Mouse (Mus musculus): ENCODE measurements around the gene Tas2r120. TPM values are rescaled to one million over a fixed set of nuclear protein-coding genes. Genes with fewer than 3 reads are reported as not detected.
"Not testable (repeated sequence)": the region's sequence is repeated elsewhere in the genome, so short reads cannot be mapped to it uniquely, and the experiment has no call there.

Gene Tas2r120
- polyA plus RNA-seq (2012; rRNA removed): not detected in 2 replicates

GRCm38 (mm10) chr6:132656653-132657052, at the start of gene Tas2r120:
Gene Tas2r120 (plus strand): TSS chr6:132656953.
- H3K4me1 ChIP-seq (ENCODE audit: control insufficient read depth, insufficient read depth, low read length): no peaks in the 10 kb centered on the region
- no peak for DNase-seq
- H3K4me3 ChIP-seq (replicated peaks; ENCODE audit: extremely low read depth, low read depth, low read length): no peak within 1 kb of the TSS
- no peak for TF ChIP-seq POLR2A (IDR thresholded peaks at IDR 0.05; ENCODE audit: borderline replicate concordance, extremely low read depth, low read depth, low read length)
- no peak for TF ChIP-seq CTCF (IDR thresholded peaks at IDR 0.05; ENCODE audit: insufficient read depth, low read length)

- no peak for TF ChIP-seq POLR2A (IDR thresholded peaks at IDR 0.05; ENCODE audit: borderline replicate concordance, extremely low read depth, low read depth, low read length)
- TF ChIP-seq CTCF (IDR thresholded peaks at IDR 0.05; ENCODE audit: insufficient read depth, low read length): no peak
- Histone ChIP-seq H3K4me3 (replicated peaks; ENCODE audit: extremely low read depth, low read depth, low read length) (no peak overlapping the region), H3K4me1 (ENCODE audit: control insufficient read depth, insufficient read depth, low read length) (no peaks in the 10 kb centered on the region)
- DNase-seq: no peak
These were observed 7.4 kb upstream of the Tas2r120 start for GRCm38 (mm10) chr6:132649399-132649798.

- 79% methylated on average over 1 of the region's 1 CpGs for WGBS
- no peak for DNase-seq
- TF ChIP-seq POLR2A (IDR thresholded peaks at IDR 0.05; ENCODE audit: borderline replicate concordance, extremely low read depth, low read depth, low read length) (no peak), CTCF (IDR thresholded peaks at IDR 0.05; ENCODE audit: insufficient read depth, low read length) (no peak)
- Histone ChIP-seq H3K4me1 (ENCODE audit: control insufficient read depth, insufficient read depth, low read length) (no peaks in the 10 kb centered on the region), H3K4me3 (replicated peaks; ENCODE audit: extremely low read depth, low read depth, low read length) (no peak within 1 kb of the TSS)
These were observed 5.3 kb upstream of the Tas2r120 start, which contains the start of gene A630073D07Rik for GRCm38 (mm10) chr6:132651426-132651825. Gene A630073D07Rik (minus strand): TSS chr6:132651526.

- 65% methylated on average over 7 of the region's 7 CpGs for WGBS
- not testable (repeated sequence) for H3K4me1 ChIP-seq (ENCODE audit: control insufficient read depth, insufficient read depth, low read length); DNase-seq; H3K4me3 ChIP-seq (replicated peaks; ENCODE audit: extremely low read depth, low read depth, low read length)
These were observed 34.8 kb downstream of the Tas2r120 start for GRCm38 (mm10) chr6:132691596-132691995.

- no peak for DNase-seq
- TF ChIP-seq CTCF (IDR thresholded peaks at IDR 0.05; ENCODE audit: insufficient read depth, low read length) (no peak), POLR2A (IDR thresholded peaks at IDR 0.05; ENCODE audit: borderline replicate concordance, extremely low read depth, low read depth, low read length) (no peak)
- WGBS: 59% methylated on average over 1 of the region's 1 CpGs
- H3K4me3 ChIP-seq (replicated peaks; ENCODE audit: extremely low read depth, low read depth, low read length): no peak within 1 kb of the TSS
- H3K4me1 ChIP-seq (ENCODE audit: control insufficient read depth, insufficient read depth, low read length): no peaks in the 10 kb centered on the region
These were observed 44.2 kb downstream of the Tas2r120 start, which contains the start of gene Tas2r121 for GRCm38 (mm10) chr6:132700907-132701306. Gene Tas2r121 (minus strand): TSS chr6:132701007.

Other genes with a start within 250 kb of the Tas2r120 start
- not detected in 2 replicates for gene Prh1, start 87.1 kb upstream of the Tas2r120 start, polyA plus RNA-seq (2012; rRNA removed)
- gene Prp2, start 61.0 kb upstream of the Tas2r120 start, polyA plus RNA-seq (2012; rRNA removed): not detected in 2 replicates
- not detected in 2 replicates for gene A630073D07Rik, start 5.4 kb upstream of the Tas2r120 start, polyA plus RNA-seq (2012; rRNA removed)
- not detected in 2 replicates for gene Tas2r121, start 44.1 kb downstream of the Tas2r120 start, polyA plus RNA-seq (2012; rRNA removed)
- not detected in 2 replicates for gene Tas2r122, start 55.0 kb downstream of the Tas2r120 start, polyA plus RNA-seq (2012; rRNA removed)
- gene Tas2r115, start 81.1 kb downstream of the Tas2r120 start, polyA plus RNA-seq (2012; rRNA removed): not detected in 2 replicates
- gene Tas2r124, start 97.8 kb downstream of the Tas2r120 start, polyA plus RNA-seq (2012; rRNA removed): not detected in 2 replicates
- gene Tas2r102, start 105.2 kb downstream of the Tas2r120 start, polyA plus RNA-seq (2012; rRNA removed): not detected in 2 replicates
- gene Tas2r136, start 121.2 kb downstream of the Tas2r120 start, polyA plus RNA-seq (2012; rRNA removed): not detected in 2 replicates
- gene Tas2r117, start 145.9 kb downstream of the Tas2r120 start, polyA plus RNA-seq (2012; rRNA removed): not detected in 2 replicates
- not detected in 2 replicates for gene Tas2r123, start 190.2 kb downstream of the Tas2r120 start, polyA plus RNA-seq (2012; rRNA removed)
- gene Tas2r116, start 198.5 kb downstream of the Tas2r120 start, polyA plus RNA-seq (2012; rRNA removed): not detected in 2 replicates
- not detected in 2 replicates for gene Tas2r110, start 211.1 kb downstream of the Tas2r120 start, polyA plus RNA-seq (2012; rRNA removed)
- gene Tas2r113, start 236.1 kb downstream of the Tas2r120 start, polyA plus RNA-seq (2012; rRNA removed): not detected in 2 replicates

Data from lung, adult 2 months (tissue).